Mouse (Mus musculus) liver, embryonic 14.5 days (tissue): ENCODE results near the gene Kcnip3.

ENCODE experiments used
- CTCF ChIP-seq: IDR thresholded peaks from 2 replicates; pipeline ENCODE4 v1.5.1; 2016; ENCODE audit warnings: antibody characterized with exemption, low read depth, control low read depth
- EP300 ChIP-seq: IDR thresholded peaks from 2 replicates; pipeline ENCODE4 v1.6.1; 2016; ENCODE audit warnings: antibody characterized with exemption, low read depth

- no peak for TF ChIP-seq EP300
- no peak for TF ChIP-seq CTCF
These were observed 9.7 kb upstream of the Kcnip3 start for GRCm38 (mm10) chr2:127531592-127531991.
